Comparison of ENCODE assay signal across 13 mouse cellular contexts in genomic region chr15:11909875-11910274, GRCm38 (mm10). TPM values are rescaled to one million over a fixed set of nuclear protein-coding genes. Genes with fewer than 3 reads are reported as not detected.
A peak's percentile ranks its signal among the peaks of the same experiment; 100 is the strongest.
DNase-seq lines count a peak whose midpoint lies in the region; TF ChIP-seq lines count a peak whose summit lies in the region.
"Had no signal": no experiment of that assay in that cellular context is flagged by ENCODE, and none has a peak within 500 bp of the region (broad histone marks: within the 10 kb centered on the region; RNA-seq: fewer than 3 reads in every experiment).

No protein-coding gene starts in this region.

- TF ChIP-seq POLR2A in cerebellum, adult 2 months (IDR thresholded peaks at IDR 0.05; ENCODE audit: borderline replicate concordance, insufficient read depth, low read length): no peak

- no peak overlapping the region for H3K4me3 ChIP-seq in cerebellum, adult 2 months (replicated peaks; ENCODE audit: insufficient read depth, low read depth, low read length)
- H3K4me3 ChIP-seq: neural tube, embryonic 15.5 days had no signal

- H3K27ac ChIP-seq in cerebellum, adult 2 months (ENCODE audit: insufficient read depth, low read length): no peak overlapping the region
- H3K27ac ChIP-seq: macrophage; neural tube, embryonic 15.5 days had no signal

- TF ChIP-seq CTCF in cerebellum, adult 2 months (IDR thresholded peaks at IDR 0.05; ENCODE audit: borderline replicate concordance, insufficient read depth, low read depth, low read length): no peak

- 0 out of 2 replicates have a peak, but pooled peaks cover 5% of the 10 kb centered on the region for H3K4me1 ChIP-seq in cerebellum, adult 2 months (ENCODE audit: control insufficient read depth, insufficient read depth, low read length)

- DNase-seq in cerebellum, postnatal 10 days: peak; percentile 23 to 49
- DNase-seq in cerebellum, adult 2 months: no peak
- peak; percentile 34 for DNase-seq in kidney, adult 9 months
- DNase-seq in kidney, adult 11 months: no peak
- DNase-seq in thymus, postnatal 0 days (ENCODE audit: low spot score): peak; percentile 9
- DNase-seq in thymus, postnatal 10 days (ENCODE audit: low spot score in 2 of 2): no peak
- DNase-seq in spleen, adult 18-20 months: no peak
- DNase-seq in cerebellum, adult 11-12 months: no peak
- DNase-seq: cerebellum, adult 9-10 months; heart, postnatal 36 days; layer of hippocampus, adult 9-11 months had no signal

- H3K27me3 ChIP-seq in cerebellum, adult 2 months (ENCODE audit: control insufficient read depth, insufficient read depth, low read length): peaks cover 6% of the 10 kb centered on the region; the same call in 1 of the 2 replicates

- WGBS in cerebellum, adult 2 months: 39% methylated on average over 6 of the region's 6 CpGs

RNA-seq across cellular contexts. Expression of gene Npr3, which starts 2.8 kb away (rescaled TPM):
- 0.57 and 1.2 TPM in 2 replicates for polyA plus RNA-seq in cerebellum, adult 2 months (2012; rRNA removed)
- 0.45 and 0.49 TPM in 2 replicates for polyA plus RNA-seq in thymus, postnatal 0 days (2015; fragmentation: Nextera tagmentation; extraction: Ambion mirVana)
- polyA plus RNA-seq: macrophage had no signal

Comparison
In these comparisons a context has a peak if more than half of its experiments do, and no peak if none do; other contexts are left out.
1. DNase-seq: peak in cerebellum, postnatal 10 days (2 of 2), kidney, adult 9 months (single experiment) and thymus, postnatal 0 days (single experiment); none in cerebellum, adult 2 months (0 of 2), kidney, adult 11 months (single experiment), thymus, postnatal 10 days (0 of 2), spleen, adult 18-20 months (0 of 2) and cerebellum, adult 11-12 months (single experiment).